Mouse (Mus musculus): ENCODE measurements around the gene Srcin1. TPM values are rescaled to one million over a fixed set of nuclear protein-coding genes. Genes with fewer than 3 reads are reported as not detected.

The Srcin1 gene
- polyA plus RNA-seq, 1 experiment = 0.32 TPM

GRCm38 (mm10) chr11:97570493-97571137 lies 5.4 kb downstream of the Srcin1 start:
- peaks cover 7% of the 10 kb centered on the region for H3K4me1 ChIP-seq (replicated peaks; ENCODE audit: control insufficient read depth, insufficient read depth, low read length)
- WGBS = 37% methylated on average over 8 of the region's 8 CpGs
- TF ChIP-seq POLR2A (IDR thresholded peaks at IDR 0.05; ENCODE audit: control insufficient read depth, extremely low read depth, insufficient read depth, low read length, poor library complexity) (no peak), CTCF (IDR thresholded peaks at IDR 0.05; ENCODE audit: borderline replicate concordance, control insufficient read depth, extremely low read depth, insufficient read depth, low read length, poor library complexity) (no peak)
- peaks cover 9% of the 10 kb centered on the region; the same call in 1 of the 2 replicates for H3K27me3 ChIP-seq (ENCODE audit: control insufficient read depth, insufficient read depth, low read length)
- DNase-seq = no peak
- H3K4me3 ChIP-seq (ENCODE audit: control insufficient read depth, insufficient read depth, low read length) = no peak overlapping the region
- no peaks in the 10 kb centered on the region for H3K36me3 ChIP-seq (ENCODE audit: control insufficient read depth, insufficient read depth, low read length)
- H3K27ac ChIP-seq (ENCODE audit: control insufficient read depth, insufficient read depth, low read length) = no peak overlapping the region

GRCm38 (mm10) chr11:97569806-97570205 lies 6.2 kb downstream of the Srcin1 start:
- peaks cover 8% of the 10 kb centered on the region; the same call in 1 of the 2 replicates for H3K27me3 ChIP-seq (ENCODE audit: control insufficient read depth, insufficient read depth, low read length)
- TF ChIP-seq POLR2A (IDR thresholded peaks at IDR 0.05; ENCODE audit: control insufficient read depth, extremely low read depth, insufficient read depth, low read length, poor library complexity) = no peak
- TF ChIP-seq CTCF (IDR thresholded peaks at IDR 0.05; ENCODE audit: borderline replicate concordance, control insufficient read depth, extremely low read depth, insufficient read depth, low read length, poor library complexity) = no peak
- 59% methylated on average over 3 of the region's 3 CpGs for WGBS
- no peaks in the 10 kb centered on the region; the same call in none of the 2 replicates for H3K4me1 ChIP-seq (replicated peaks; ENCODE audit: control insufficient read depth, insufficient read depth, low read length)
- no peak overlapping the region for H3K27ac ChIP-seq (ENCODE audit: control insufficient read depth, insufficient read depth, low read length)
- no peak for DNase-seq
- no peak overlapping the region for H3K4me3 ChIP-seq (ENCODE audit: control insufficient read depth, insufficient read depth, low read length)
- no peaks in the 10 kb centered on the region for H3K36me3 ChIP-seq (ENCODE audit: control insufficient read depth, insufficient read depth, low read length)

- peaks cover 5% of the 10 kb centered on the region; the same call in 1 of the 2 replicates for H3K27me3 ChIP-seq (ENCODE audit: control insufficient read depth, insufficient read depth, low read length)
- H3K4me3 ChIP-seq (ENCODE audit: control insufficient read depth, insufficient read depth, low read length) = no peak overlapping the region
- H3K4me1 ChIP-seq (replicated peaks; ENCODE audit: control insufficient read depth, insufficient read depth, low read length) = no peaks in the 10 kb centered on the region; the same call in 1 of the 2 replicates
- H3K27ac ChIP-seq (ENCODE audit: control insufficient read depth, insufficient read depth, low read length) = no peak overlapping the region
- no peak for DNase-seq
- no peak for TF ChIP-seq POLR2A (IDR thresholded peaks at IDR 0.05; ENCODE audit: control insufficient read depth, extremely low read depth, insufficient read depth, low read length, poor library complexity)
- TF ChIP-seq CTCF (IDR thresholded peaks at IDR 0.05; ENCODE audit: borderline replicate concordance, control insufficient read depth, extremely low read depth, insufficient read depth, low read length, poor library complexity) = no peak
- H3K36me3 ChIP-seq (ENCODE audit: control insufficient read depth, insufficient read depth, low read length) = no peaks in the 10 kb centered on the region
- 60% methylated on average over 5 of the region's 5 CpGs for WGBS
These were observed 6.7 kb downstream of the Srcin1 start for GRCm38 (mm10) chr11:97569301-97569724.

GRCm38 (mm10) chr11:97568729-97569128 lies 7.3 kb downstream of the Srcin1 start:
- 14% methylated on average over 8 of the region's 8 CpGs for WGBS
- no peak for TF ChIP-seq POLR2A (IDR thresholded peaks at IDR 0.05; ENCODE audit: control insufficient read depth, extremely low read depth, insufficient read depth, low read length, poor library complexity)
- H3K27me3 ChIP-seq (ENCODE audit: control insufficient read depth, insufficient read depth, low read length) = peaks cover 5% of the 10 kb centered on the region; the same call in 1 of the 2 replicates

GRCm38 (mm10) chr11:97567480-97567879 lies 8.5 kb downstream of the Srcin1 start:
- peaks cover 2% of the 10 kb centered on the region; the same call in 1 of the 2 replicates for H3K27me3 ChIP-seq (ENCODE audit: control insufficient read depth, insufficient read depth, low read length)
- H3K27ac ChIP-seq (ENCODE audit: control insufficient read depth, insufficient read depth, low read length) = no peak overlapping the region
- H3K4me1 ChIP-seq (replicated peaks; ENCODE audit: control insufficient read depth, insufficient read depth, low read length) = no peaks in the 10 kb centered on the region
- no peaks in the 10 kb centered on the region for H3K36me3 ChIP-seq (ENCODE audit: control insufficient read depth, insufficient read depth, low read length)
- 25% methylated on average over 11 of the region's 11 CpGs for WGBS
- no peak overlapping the region for H3K4me3 ChIP-seq (ENCODE audit: control insufficient read depth, insufficient read depth, low read length)
- no peak for DNase-seq
- TF ChIP-seq CTCF (IDR thresholded peaks at IDR 0.05; ENCODE audit: borderline replicate concordance, control insufficient read depth, extremely low read depth, insufficient read depth, low read length, poor library complexity) (no peak), POLR2A (IDR thresholded peaks at IDR 0.05; ENCODE audit: control insufficient read depth, extremely low read depth, insufficient read depth, low read length, poor library complexity) (no peak)

More at GRCm38 (mm10) chr11:97568729-97569128, 7.3 kb downstream of the Srcin1 start:
- Histone ChIP-seq H3K4me3 (ENCODE audit: control insufficient read depth, insufficient read depth, low read length) (no peak overlapping the region), H3K27ac (ENCODE audit: control insufficient read depth, insufficient read depth, low read length) (no peak overlapping the region), H3K4me1 (replicated peaks; ENCODE audit: control insufficient read depth, insufficient read depth, low read length) (no peaks in the 10 kb centered on the region), H3K36me3 (ENCODE audit: control insufficient read depth, insufficient read depth, low read length) (no peaks in the 10 kb centered on the region)
- DNase-seq = peak; percentile 49

- H3K27ac ChIP-seq (ENCODE audit: control insufficient read depth, insufficient read depth, low read length) = no peak overlapping the region
- WGBS = 16% methylated on average over 13 of the region's 13 CpGs
- H3K4me3 ChIP-seq (ENCODE audit: control insufficient read depth, insufficient read depth, low read length) = no peak overlapping the region
- H3K27me3 ChIP-seq (ENCODE audit: control insufficient read depth, insufficient read depth, low read length) = peaks cover 2% of the 10 kb centered on the region; the same call in 1 of the 2 replicates
- TF ChIP-seq POLR2A (IDR thresholded peaks at IDR 0.05; ENCODE audit: control insufficient read depth, extremely low read depth, insufficient read depth, low read length, poor library complexity) = no peak
- no peak for TF ChIP-seq CTCF (IDR thresholded peaks at IDR 0.05; ENCODE audit: borderline replicate concordance, control insufficient read depth, extremely low read depth, insufficient read depth, low read length, poor library complexity)
- no peak for DNase-seq
- no peaks in the 10 kb centered on the region for H3K4me1 ChIP-seq (replicated peaks; ENCODE audit: control insufficient read depth, insufficient read depth, low read length)
- H3K36me3 ChIP-seq (ENCODE audit: control insufficient read depth, insufficient read depth, low read length) = no peaks in the 10 kb centered on the region
These were observed 9.4 kb downstream of the Srcin1 start for GRCm38 (mm10) chr11:97566551-97566950.
